Mouse (Mus musculus): ENCODE data around the gene Fastkd5. TPM values are rescaled to one million over a fixed set of nuclear protein-coding genes. Genes with fewer than 3 reads are reported as not detected.
A peak's percentile ranks its signal among the peaks of the same experiment; 100 is the strongest.

The Fastkd5 gene
- polyA plus RNA-seq, 1 experiment from 2014 or later = 14.0 TPM

GRCm38 (mm10) chr2:130628424-130628823 lies 1.4 kb downstream of the Fastkd5 start:
- DNase-seq (ENCODE audit: low spot score) (no peak), ATAC-seq (no peak)
- H3K4me3 ChIP-seq (ENCODE audit: low read depth, low read length) = peak overlapping the region; percentile 100; the same call in 1 of the 2 replicates
- peaks cover 16% of the 10 kb centered on the region for H3K36me3 ChIP-seq (ENCODE audit: control insufficient read depth, insufficient read depth, low read length)
- H3K27ac ChIP-seq (ENCODE audit: low read depth, low read length) = no peak overlapping the region
- peak overlapping the region; percentile 70 for H3K4me2 ChIP-seq (ENCODE audit: low read length)
- no peaks in the 10 kb centered on the region for H3K27me3 ChIP-seq (replicated peaks; ENCODE audit: control insufficient read depth, insufficient read depth, low read length)
- 64% methylated on average over 3 of the region's 3 CpGs for WGBS
- no peak overlapping the region for H3K9ac ChIP-seq (ENCODE audit: low read length)
- no peaks in the 10 kb centered on the region for H3K9me3 ChIP-seq (replicated peaks; ENCODE audit: control insufficient read depth, low read length)
- H3K4me1 ChIP-seq (ENCODE audit: control insufficient read depth, insufficient read depth, low read length) = peaks cover 5% of the 10 kb centered on the region

- H3K4me1 ChIP-seq (ENCODE audit: control insufficient read depth, insufficient read depth, low read length) = no peaks in the 10 kb centered on the region
- H3K9me3 ChIP-seq (replicated peaks; ENCODE audit: control insufficient read depth, low read length) = no peaks in the 10 kb centered on the region
- H3K36me3 ChIP-seq (ENCODE audit: control insufficient read depth, insufficient read depth, low read length) = peaks cover 39% of the 10 kb centered on the region
- DNase-seq (ENCODE audit: low spot score) (no peak), ATAC-seq (no peak)
- no peak overlapping the region for H3K9ac ChIP-seq (ENCODE audit: low read length)
- H3K27ac ChIP-seq (ENCODE audit: low read depth, low read length) = no peak overlapping the region
- no peaks in the 10 kb centered on the region for H3K27me3 ChIP-seq (replicated peaks; ENCODE audit: control insufficient read depth, insufficient read depth, low read length)
- no peak overlapping the region for H3K4me3 ChIP-seq (ENCODE audit: low read depth, low read length)
- no peak overlapping the region for H3K4me2 ChIP-seq (ENCODE audit: low read length)
- WGBS = 74% methylated on average over 7 of the region's 7 CpGs
Observed at GRCm38 (mm10) chr2:130618972-130619371, 10.9 kb downstream of the Fastkd5 start.

- 69% methylated on average over 3 of the region's 3 CpGs for WGBS
- ATAC-seq (no peak), DNase-seq (ENCODE audit: low spot score) (peak; percentile 33)
- H3K9ac ChIP-seq (ENCODE audit: low read length) = no peak overlapping the region
- H3K27me3 ChIP-seq (replicated peaks; ENCODE audit: control insufficient read depth, insufficient read depth, low read length) = no peaks in the 10 kb centered on the region
- no peaks in the 10 kb centered on the region for H3K4me1 ChIP-seq (ENCODE audit: control insufficient read depth, insufficient read depth, low read length)
- H3K4me2 ChIP-seq (ENCODE audit: low read length) = no peak overlapping the region
- no peaks in the 10 kb centered on the region for H3K9me3 ChIP-seq (replicated peaks; ENCODE audit: control insufficient read depth, low read length)
- H3K27ac ChIP-seq (ENCODE audit: low read depth, low read length) = no peak overlapping the region
- H3K36me3 ChIP-seq (ENCODE audit: control insufficient read depth, insufficient read depth, low read length) = peaks cover 32% of the 10 kb centered on the region
- H3K4me3 ChIP-seq (ENCODE audit: low read depth, low read length) = no peak overlapping the region
Observed at GRCm38 (mm10) chr2:130613091-130613490, 16.7 kb downstream of the Fastkd5 start.

- Histone ChIP-seq H3K9ac (ENCODE audit: low read length) (no peak overlapping the region), H3K4me2 (ENCODE audit: low read length) (no peak overlapping the region), H3K27me3 (replicated peaks; ENCODE audit: control insufficient read depth, insufficient read depth, low read length) (no peaks in the 10 kb centered on the region), H3K4me3 (ENCODE audit: low read depth, low read length) (no peak overlapping the region), H3K27ac (ENCODE audit: low read depth, low read length) (no peak overlapping the region), H3K4me1 (ENCODE audit: control insufficient read depth, insufficient read depth, low read length) (no peaks in the 10 kb centered on the region), H3K9me3 (replicated peaks; ENCODE audit: control insufficient read depth, low read length) (no peaks in the 10 kb centered on the region), H3K36me3 (ENCODE audit: control insufficient read depth, insufficient read depth, low read length) (peaks cover 62% of the 10 kb centered on the region)
- 90% methylated on average over 4 of the region's 4 CpGs for WGBS
- no peak for DNase-seq (ENCODE audit: low spot score)
- no peak for ATAC-seq
Observed at GRCm38 (mm10) chr2:130602195-130602594, 27.6 kb downstream of the Fastkd5 start.

- peaks cover 76% of the 10 kb centered on the region for H3K36me3 ChIP-seq (ENCODE audit: control insufficient read depth, insufficient read depth, low read length)
- no peak overlapping the region for H3K4me2 ChIP-seq (ENCODE audit: low read length)
- no peak overlapping the region for H3K9ac ChIP-seq (ENCODE audit: low read length)
- no peak overlapping the region for H3K27ac ChIP-seq (ENCODE audit: low read depth, low read length)
- WGBS = 77% methylated on average over 3 of the region's 3 CpGs
- no peaks in the 10 kb centered on the region for H3K4me1 ChIP-seq (ENCODE audit: control insufficient read depth, insufficient read depth, low read length)
- H3K4me3 ChIP-seq (ENCODE audit: low read depth, low read length) = no peak overlapping the region
- DNase-seq (ENCODE audit: low spot score) (no peak), ATAC-seq (no peak)
- no peaks in the 10 kb centered on the region for H3K27me3 ChIP-seq (replicated peaks; ENCODE audit: control insufficient read depth, insufficient read depth, low read length)
- no peaks in the 10 kb centered on the region for H3K9me3 ChIP-seq (replicated peaks; ENCODE audit: control insufficient read depth, low read length)
Observed at GRCm38 (mm10) chr2:130598399-130598798, 31.4 kb downstream of the Fastkd5 start.

GRCm38 (mm10) chr2:130597601-130598010 lies 32.2 kb downstream of the Fastkd5 start:
- Histone ChIP-seq H3K4me1 (ENCODE audit: control insufficient read depth, insufficient read depth, low read length) (no peaks in the 10 kb centered on the region), H3K36me3 (ENCODE audit: control insufficient read depth, insufficient read depth, low read length) (peaks cover 71% of the 10 kb centered on the region), H3K4me3 (ENCODE audit: low read depth, low read length) (no peak overlapping the region), H3K9ac (ENCODE audit: low read length) (no peak overlapping the region), H3K27me3 (replicated peaks; ENCODE audit: control insufficient read depth, insufficient read depth, low read length) (no peaks in the 10 kb centered on the region), H3K27ac (ENCODE audit: low read depth, low read length) (no peak overlapping the region), H3K9me3 (replicated peaks; ENCODE audit: control insufficient read depth, low read length) (no peaks in the 10 kb centered on the region), H3K4me2 (ENCODE audit: low read length) (no peak overlapping the region)
- no peak for ATAC-seq
- DNase-seq (ENCODE audit: low spot score) = peak; percentile 73
- WGBS = 14% methylated on average over 1 of the region's 1 CpGs

- no peaks in the 10 kb centered on the region for H3K27me3 ChIP-seq (replicated peaks; ENCODE audit: control insufficient read depth, insufficient read depth, low read length)
- H3K4me3 ChIP-seq (ENCODE audit: low read depth, low read length) = no peak overlapping the region
- no peak overlapping the region for H3K27ac ChIP-seq (ENCODE audit: low read depth, low read length)
- no peak for ATAC-seq
- no peaks in the 10 kb centered on the region for H3K9me3 ChIP-seq (replicated peaks; ENCODE audit: control insufficient read depth, low read length)
- H3K36me3 ChIP-seq (ENCODE audit: control insufficient read depth, insufficient read depth, low read length) = peaks cover 68% of the 10 kb centered on the region
- no peak for DNase-seq (ENCODE audit: low spot score)
- H3K9ac ChIP-seq (ENCODE audit: low read length) = no peak overlapping the region
- no peak overlapping the region for H3K4me2 ChIP-seq (ENCODE audit: low read length)
- H3K4me1 ChIP-seq (ENCODE audit: control insufficient read depth, insufficient read depth, low read length) = no peaks in the 10 kb centered on the region
- 85% methylated on average over 1 of the region's 1 CpGs for WGBS
Observed at GRCm38 (mm10) chr2:130595596-130595995, 34.2 kb downstream of the Fastkd5 start.

- Histone ChIP-seq H3K9ac (ENCODE audit: low read length) (no peak overlapping the region), H3K27me3 (replicated peaks; ENCODE audit: control insufficient read depth, insufficient read depth, low read length) (no peaks in the 10 kb centered on the region), H3K4me1 (ENCODE audit: control insufficient read depth, insufficient read depth, low read length) (no peaks in the 10 kb centered on the region), H3K4me3 (ENCODE audit: low read depth, low read length) (no peak overlapping the region), H3K27ac (ENCODE audit: low read depth, low read length) (no peak overlapping the region), H3K4me2 (ENCODE audit: low read length) (no peak overlapping the region), H3K9me3 (replicated peaks; ENCODE audit: control insufficient read depth, low read length) (no peaks in the 10 kb centered on the region), H3K36me3 (ENCODE audit: control insufficient read depth, insufficient read depth, low read length) (peaks cover 34% of the 10 kb centered on the region)
- WGBS = 97% methylated on average over 2 of the region's 2 CpGs
- ATAC-seq = no peak
- DNase-seq (ENCODE audit: low spot score) = no peak
Observed at GRCm38 (mm10) chr2:130591016-130591415, 38.8 kb downstream of the Fastkd5 start.

GRCm38 (mm10) chr2:130589761-130590160 lies 40.1 kb downstream of the Fastkd5 start:
- no peak overlapping the region for H3K27ac ChIP-seq (ENCODE audit: low read depth, low read length)
- no peaks in the 10 kb centered on the region for H3K27me3 ChIP-seq (replicated peaks; ENCODE audit: control insufficient read depth, insufficient read depth, low read length)
- peaks cover 25% of the 10 kb centered on the region for H3K36me3 ChIP-seq (ENCODE audit: control insufficient read depth, insufficient read depth, low read length)
- 97% methylated on average over 2 of the region's 2 CpGs for WGBS
- H3K4me1 ChIP-seq (ENCODE audit: control insufficient read depth, insufficient read depth, low read length) = no peaks in the 10 kb centered on the region
- H3K9me3 ChIP-seq (replicated peaks; ENCODE audit: control insufficient read depth, low read length) = no peaks in the 10 kb centered on the region
- no peak overlapping the region for H3K4me2 ChIP-seq (ENCODE audit: low read length)
- H3K9ac ChIP-seq (ENCODE audit: low read length) = no peak overlapping the region
- ATAC-seq = no peak
- H3K4me3 ChIP-seq (ENCODE audit: low read depth, low read length) = no peak overlapping the region
- no peak for DNase-seq (ENCODE audit: low spot score)
